Mouse (Mus musculus) liver, postnatal 0 days (tissue): ENCODE results near the gene Ppp1r15b. TPM values are rescaled to one million over a fixed set of nuclear protein-coding genes. Genes with fewer than 3 reads are reported as not detected.
A peak's percentile ranks its signal among the peaks of the same experiment; 100 is the strongest.

Experiments
- ATAC-seq: fragments of 200-750 bp; cut with Nextera tagmentation; 2 replicates; pipeline ENCODE4 v1.8.0; 2017; ENCODE audit warnings: mild to moderate bottlenecking, moderate library complexity
- DNase-seq: peaks from one replicate; pipeline ENCODE4 v3.0.0-alpha.2; 2016
- H3K27ac ChIP-seq: fragments of 300-500 bp; sonication (generic); 2 replicates; pipeline ENCODE4 v1.5.1; 2014; ENCODE audit warnings: antibody characterized with exemption, moderate library complexity, mild to moderate bottlenecking, low read depth
- H3K27me3 ChIP-seq: fragments of 300-500 bp; sonication (generic); 2 replicates; pipeline ENCODE4 v1.6.1; 2014; ENCODE audit warnings: low read length, control low read depth, mixed read lengths; ENCODE audit not compliant: insufficient read depth
- H3K36me3 ChIP-seq: fragments of 300-500 bp; sonication (generic); replicated peaks from 2 replicates; pipeline ENCODE4 v1.6.1; 2014; ENCODE audit warnings: mild to moderate bottlenecking, control low read depth, low read length, moderate library complexity, mixed read lengths; ENCODE audit not compliant: insufficient read depth
- H3K4me1 ChIP-seq: fragments of 300-500 bp; sonication (generic); 2 replicates; pipeline ENCODE4 v1.6.1; 2014; ENCODE audit warnings: antibody characterized with exemption, mild to moderate bottlenecking, control low read depth; ENCODE audit not compliant: insufficient read depth
- H3K4me2 ChIP-seq: fragments of 300-500 bp; sonication (generic); 2 replicates; pipeline ENCODE4 v1.6.1; 2014; ENCODE audit warnings: low read depth, mild to moderate bottlenecking, low read length, moderate library complexity, mixed read lengths
- H3K4me3 ChIP-seq: fragments of 300-500 bp; sonication (generic); 2 replicates; pipeline ENCODE4 v1.5.1; 2014; ENCODE audit warnings: low read depth, low read length
- H3K9ac ChIP-seq: fragments of 300-500 bp; sonication (generic); replicated peaks from 2 replicates; pipeline ENCODE4 v1.6.1; 2014; ENCODE audit warnings: mild to moderate bottlenecking, moderate library complexity
- H3K9me3 ChIP-seq: fragments of 300-500 bp; sonication (generic); 2 replicates; pipeline ENCODE4 v1.6.1; 2016; ENCODE audit warnings: mild to moderate bottlenecking, control low read depth, low read length, mixed read lengths
- CTCF ChIP-seq: sonication (generic); IDR thresholded peaks from 2 replicates; pipeline ENCODE4 v1.5.1; 2016; ENCODE audit warnings: antibody characterized with exemption, low read depth
- EP300 ChIP-seq: IDR thresholded peaks from 2 replicates; pipeline ENCODE4 v1.6.1; 2016; ENCODE audit warnings: antibody characterized with exemption, low read depth, mild to moderate bottlenecking
- WGBS: fragments of 180-500 bp; shearing (Covaris S2); extraction: QIAGEN DNeasy Blood & Tissue Kit; methylation state at CpG from one replicate; pipeline ENCODE4 v1.1.7; 2014; ENCODE audit not compliant: insufficient replicate concordance; 5-methylcytosine and 5-hydroxymethylcytosine counted together
- polyA plus RNA-seq: library from polyadenylated mRNA; unstranded; fragments of >200 nt; fragmentation: Nextera tagmentation; extraction: Ambion mirVana; gene quantifications from 2 replicates; pipeline ENCODE4 v1.2.1, GENCODE M21; 2015

Ppp1r15b gene
- polyA plus RNA-seq, 1 experiment from 2014 or later = 27.0 TPM

GRCm38 (mm10) chr1:133181072-133182015 lies 50.4 kb downstream of the Ppp1r15b start:
- TF ChIP-seq CTCF (peak; percentile 91), EP300 (no peak)
- H3K9ac ChIP-seq = no peak overlapping the region
- H3K27ac ChIP-seq = no peak overlapping the region
- H3K4me1 ChIP-seq = peaks cover 5% of the 10 kb centered on the region; the same call in 1 of the 2 replicates
- H3K4me3 ChIP-seq = peak overlapping the region; percentile 19
- peak; percentile 76 for DNase-seq
- H3K27me3 ChIP-seq = peaks cover 27% of the 10 kb centered on the region
- H3K36me3 ChIP-seq = no peaks in the 10 kb centered on the region
- peak overlapping the region; percentile 48 for H3K4me2 ChIP-seq
- WGBS = 3% methylated on average over 31 of the region's 31 CpGs
- ATAC-seq = peak; percentile 81
- no peaks in the 10 kb centered on the region for H3K9me3 ChIP-seq

GRCm38 (mm10) chr1:133182016-133182705 lies 51.2 kb downstream of the Ppp1r15b start:
- ATAC-seq (no peak), DNase-seq (no peak)
- Histone ChIP-seq H3K9me3 (no peaks in the 10 kb centered on the region), H3K9ac (no peak overlapping the region), H3K27me3 (peaks cover 27% of the 10 kb centered on the region), H3K27ac (no peak overlapping the region), H3K4me3 (peak overlapping the region; percentile 19; the same call in 1 of the 2 replicates), H3K4me1 (peaks cover 5% of the 10 kb centered on the region; the same call in 1 of the 2 replicates), H3K36me3 (no peaks in the 10 kb centered on the region), H3K4me2 (peak overlapping the region; percentile 54)
- WGBS = 5% methylated on average over 24 of the region's 25 CpGs
- TF ChIP-seq CTCF = no peak
- no peak for TF ChIP-seq EP300

GRCm38 (mm10) chr1:133182706-133183095 lies 51.8 kb downstream of the Ppp1r15b start:
- Histone ChIP-seq H3K27me3 (peaks cover 27% of the 10 kb centered on the region), H3K4me3 (peak overlapping the region; percentile 13; the same call in 1 of the 2 replicates), H3K4me1 (peaks cover 5% of the 10 kb centered on the region; the same call in 1 of the 2 replicates), H3K36me3 (no peaks in the 10 kb centered on the region), H3K4me2 (peak overlapping the region; percentile 54), H3K9me3 (no peaks in the 10 kb centered on the region), H3K9ac (no peak overlapping the region), H3K27ac (no peak overlapping the region)
- DNase-seq = no peak
- WGBS = 4% methylated on average over 16 of the region's 16 CpGs
- no peak for ATAC-seq
- no peak for TF ChIP-seq EP300
- no peak for TF ChIP-seq CTCF

- Histone ChIP-seq H3K27me3 (peaks cover 27% of the 10 kb centered on the region), H3K36me3 (no peaks in the 10 kb centered on the region), H3K9me3 (no peaks in the 10 kb centered on the region), H3K4me3 (no peak overlapping the region), H3K4me2 (no peak overlapping the region), H3K9ac (no peak overlapping the region), H3K4me1 (peaks cover 5% of the 10 kb centered on the region; the same call in 1 of the 2 replicates), H3K27ac (no peak overlapping the region)
- DNase-seq (no peak), ATAC-seq (no peak)
- TF ChIP-seq CTCF (no peak), EP300 (no peak)
- 55% methylated on average over 16 of the region's 16 CpGs for WGBS
Observed at GRCm38 (mm10) chr1:133183141-133183925, 52.4 kb downstream of the Ppp1r15b start.

GRCm38 (mm10) chr1:133187948-133188680 lies 57.2 kb downstream of the Ppp1r15b start:
- peaks cover 5% of the 10 kb centered on the region for H3K27me3 ChIP-seq
- H3K4me3 ChIP-seq = no peak overlapping the region
- TF ChIP-seq CTCF = no peak
- no peak for TF ChIP-seq EP300
- no peak overlapping the region for H3K9ac ChIP-seq
- H3K36me3 ChIP-seq = no peaks in the 10 kb centered on the region
- 37% methylated on average over 4 of the region's 4 CpGs for WGBS
- 0 out of 2 replicates have a peak, but pooled peaks cover 2% of the 10 kb centered on the region for H3K4me1 ChIP-seq
- 0 out of 2 replicates have a peak, but pooled peaks cover 2% of the 10 kb centered on the region for H3K9me3 ChIP-seq
- no peak for ATAC-seq
- no peak for DNase-seq
- no peak overlapping the region for H3K4me2 ChIP-seq
- no peak overlapping the region for H3K27ac ChIP-seq
